Mouse (Mus musculus) right cerebral cortex, postnatal 25 days (tissue): ENCODE results near the gene Slc39a5.

Experiments used
- DNase-seq: peaks from one replicate; pipeline ENCODE4 v3.0.0; 2022

Slc39a5 gene

GRCm38 (mm10) chr10:128409692-128410559 is 8.9 kb upstream of the Slc39a5 start:
- DNase-seq = peak; percentile 97

GRCm38 (mm10) chr10:128408591-128409535 is 7.8 kb upstream of the Slc39a5 start:
- peak; percentile 50 for DNase-seq

GRCm38 (mm10) chr10:128403931-128404330 is 2.9 kb upstream of the Slc39a5 start:
- DNase-seq = no peak

GRCm38 (mm10) chr10:128401638-128402037 is 609 bp upstream of the Slc39a5 start:
- DNase-seq = no peak

- no peak for DNase-seq
Measured at GRCm38 (mm10) chr10:128400338-128400737, 691 bp downstream of the Slc39a5 start.

- no peak for DNase-seq
Measured at GRCm38 (mm10) chr10:128397466-128397865, 3.6 kb downstream of the Slc39a5 start.

GRCm38 (mm10) chr10:128396716-128397264 is 4.2 kb downstream of the Slc39a5 start:
- DNase-seq = no peak

- no peak for DNase-seq
Measured at GRCm38 (mm10) chr10:128396017-128396673, 4.9 kb downstream of the Slc39a5 start.

- no peak for DNase-seq
Measured at GRCm38 (mm10) chr10:128391850-128392249, 9.2 kb downstream of the Slc39a5 start.

GRCm38 (mm10) chr10:128390366-128390765 is 10.7 kb downstream of the Slc39a5 start:
- no peak for DNase-seq

GRCm38 (mm10) chr10:128389570-128389969 is 11.5 kb downstream of the Slc39a5 start:
- DNase-seq = no peak

GRCm38 (mm10) chr10:128388941-128389340 is 12.1 kb downstream of the Slc39a5 start:
- no peak for DNase-seq

GRCm38 (mm10) chr10:128385902-128386301 is 15.1 kb downstream of the Slc39a5 start:
- DNase-seq = no peak

- no peak for DNase-seq
Measured at GRCm38 (mm10) chr10:128382482-128382881, 18.5 kb downstream of the Slc39a5 start.

- DNase-seq = no peak
Measured at GRCm38 (mm10) chr10:128380565-128380964, 20.5 kb downstream of the Slc39a5 start.

- DNase-seq = no peak
Measured at GRCm38 (mm10) chr10:128379260-128379659, 21.8 kb downstream of the Slc39a5 start.

- DNase-seq = no peak
Measured at GRCm38 (mm10) chr10:128378462-128378861, 22.6 kb downstream of the Slc39a5 start.

GRCm38 (mm10) chr10:128377940-128378448 is 23.0 kb downstream of the Slc39a5 start:
- DNase-seq = no peak

GRCm38 (mm10) chr10:128377222-128377939 is 23.6 kb downstream of the Slc39a5 start:
- DNase-seq = peak; percentile 27

GRCm38 (mm10) chr10:128376455-128377211 is 24.4 kb downstream of the Slc39a5 start, which contains the start of gene Ankrd52:
Ankrd52 (plus strand) TSS chr10:128377115.
- DNase-seq = peak; percentile 92

GRCm38 (mm10) chr10:128376099-128376454 is 25.0 kb downstream of the Slc39a5 start:
- DNase-seq = no peak
